Mouse (Mus musculus) 3134 (cell line): ENCODE results near the gene Bola2.

Experiments used
- DNase-seq: peaks from one replicate; pipeline ENCODE4 v3.0.0-alpha.2; 2011; ENCODE audit warnings: low spot score; ENCODE audit not compliant: insufficient read length; ENCODE audit errors: extremely low read depth

The Bola2 gene

GRCm38 (mm10) chr7:126695210-126695611 lies at the start of gene Bola2:
Gene Bola2, plus strand, starts transcription at chr7:126695401.
- no peak for DNase-seq

- no peak for DNase-seq
Measured at GRCm38 (mm10) chr7:126645708-126646107, 49.5 kb upstream of the Bola2 start.

GRCm38 (mm10) chr7:126648486-126648885 lies 46.7 kb upstream of the Bola2 start:
- no peak for DNase-seq

GRCm38 (mm10) chr7:126649231-126650051 lies 45.8 kb upstream of the Bola2 start, which contains the start of gene Sgf29:
Gene Sgf29, plus strand, starts transcription at chr7:126649309.
- DNase-seq: peak; percentile 93

- DNase-seq: no peak
Measured at GRCm38 (mm10) chr7:126650852-126651251, 44.3 kb upstream of the Bola2 start.

- no peak for DNase-seq
Measured at GRCm38 (mm10) chr7:126653991-126654390, 41.2 kb upstream of the Bola2 start.

- DNase-seq: no peak
Measured at GRCm38 (mm10) chr7:126655695-126656094, 39.5 kb upstream of the Bola2 start.

GRCm38 (mm10) chr7:126657522-126657921 lies 37.7 kb upstream of the Bola2 start:
- no peak for DNase-seq

GRCm38 (mm10) chr7:126659771-126660170 lies 35.4 kb upstream of the Bola2 start:
- DNase-seq: no peak

GRCm38 (mm10) chr7:126663646-126664045 lies 31.6 kb upstream of the Bola2 start:
- no peak for DNase-seq

GRCm38 (mm10) chr7:126665269-126665668 lies 29.9 kb upstream of the Bola2 start:
- no peak for DNase-seq

- no peak for DNase-seq
Measured at GRCm38 (mm10) chr7:126667495-126668090, 27.6 kb upstream of the Bola2 start.

- no peak for DNase-seq
Measured at GRCm38 (mm10) chr7:126668452-126668851, 26.7 kb upstream of the Bola2 start.

- DNase-seq: no peak
Measured at GRCm38 (mm10) chr7:126670152-126670551, 25.0 kb upstream of the Bola2 start.

- DNase-seq: no peak
Measured at GRCm38 (mm10) chr7:126672111-126672510, 23.1 kb upstream of the Bola2 start.

GRCm38 (mm10) chr7:126675104-126675503 lies 20.1 kb upstream of the Bola2 start:
- DNase-seq: no peak

- no peak for DNase-seq
Measured at GRCm38 (mm10) chr7:126676207-126676606, 19.0 kb upstream of the Bola2 start, which contains the start of gene Sult1a1. Gene Sult1a1, minus strand, starts transcription at chr7:126676432.

GRCm38 (mm10) chr7:126676631-126677220 lies 18.5 kb upstream of the Bola2 start:
- no peak for DNase-seq

- no peak for DNase-seq
Measured at GRCm38 (mm10) chr7:126678545-126679341, 16.5 kb upstream of the Bola2 start.

- no peak for DNase-seq
Measured at GRCm38 (mm10) chr7:126679683-126680082, 15.5 kb upstream of the Bola2 start.

GRCm38 (mm10) chr7:126681221-126681620 lies 14.0 kb upstream of the Bola2 start:
- no peak for DNase-seq
